Mouse (Mus musculus) forebrain, embryonic 16.5 days (tissue): ENCODE data around the gene Podxl2. TPM values are rescaled to one million over a fixed set of nuclear protein-coding genes. Genes with fewer than 3 reads are reported as not detected.

ENCODE experiments used
- ATAC-seq: fragments of 200-750 bp; cut with Nextera tagmentation; 2 replicates; pipeline ENCODE4 v1.8.0; 2017; ENCODE audit warnings: mild to moderate bottlenecking, moderate library complexity
- H3K27ac ChIP-seq: fragments of 300-500 bp; sonication (generic); 2 replicates; pipeline ENCODE4 v1.5.1; 2014; ENCODE audit warnings: low read length, control low read depth
- H3K27me3 ChIP-seq: fragments of 300-500 bp; sonication (generic); replicated peaks from 2 replicates; pipeline ENCODE4 v1.6.1; 2014; ENCODE audit warnings: low read length; ENCODE audit not compliant: control insufficient read depth, insufficient read depth
- H3K36me3 ChIP-seq: fragments of 300-500 bp; sonication (generic); 2 replicates; pipeline ENCODE4 v1.6.1; 2014; ENCODE audit not compliant: control insufficient read depth, insufficient read depth
- H3K4me1 ChIP-seq: fragments of 300-500 bp; sonication (generic); replicated peaks from 2 replicates; pipeline ENCODE4 v1.6.1; 2014; ENCODE audit warnings: low read length; ENCODE audit not compliant: control insufficient read depth, insufficient read depth
- H3K4me2 ChIP-seq: fragments of 300-500 bp; sonication (generic); 2 replicates; pipeline ENCODE4 v1.6.1; 2014; ENCODE audit warnings: mild to moderate bottlenecking, low read length, control low read depth
- H3K4me3 ChIP-seq: fragments of 300-500 bp; sonication (generic); replicated peaks from 2 replicates; pipeline ENCODE4 v1.5.1; 2014; ENCODE audit warnings: mild to moderate bottlenecking, low read length, control low read depth
- H3K9ac ChIP-seq: fragments of 300-500 bp; sonication (generic); replicated peaks from 2 replicates; pipeline ENCODE4 v1.6.1; 2014; ENCODE audit warnings: low read depth, low read length, control low read depth
- H3K9me3 ChIP-seq: fragments of 300-500 bp; sonication (generic); 2 replicates; pipeline ENCODE4 v1.6.1; 2016; ENCODE audit warnings: low read length; ENCODE audit not compliant: control insufficient read depth
- WGBS: fragments of 180-500 bp; shearing (Covaris S2); extraction: QIAGEN DNeasy Blood & Tissue Kit; methylation state at CpG from one replicate; pipeline ENCODE4 v1.1.7; 2014; 5-methylcytosine and 5-hydroxymethylcytosine counted together
- polyA plus RNA-seq: library from polyadenylated mRNA; unstranded; fragments of >200 nt; fragmentation: Nextera tagmentation; extraction: Ambion mirVana; gene quantifications from 2 replicates; pipeline ENCODE4 v1.2.1, GENCODE M21; 2015

Gene Podxl2
- polyA plus RNA-seq, 1 experiment from 2014 or later, result 647 TPM

DNA sequence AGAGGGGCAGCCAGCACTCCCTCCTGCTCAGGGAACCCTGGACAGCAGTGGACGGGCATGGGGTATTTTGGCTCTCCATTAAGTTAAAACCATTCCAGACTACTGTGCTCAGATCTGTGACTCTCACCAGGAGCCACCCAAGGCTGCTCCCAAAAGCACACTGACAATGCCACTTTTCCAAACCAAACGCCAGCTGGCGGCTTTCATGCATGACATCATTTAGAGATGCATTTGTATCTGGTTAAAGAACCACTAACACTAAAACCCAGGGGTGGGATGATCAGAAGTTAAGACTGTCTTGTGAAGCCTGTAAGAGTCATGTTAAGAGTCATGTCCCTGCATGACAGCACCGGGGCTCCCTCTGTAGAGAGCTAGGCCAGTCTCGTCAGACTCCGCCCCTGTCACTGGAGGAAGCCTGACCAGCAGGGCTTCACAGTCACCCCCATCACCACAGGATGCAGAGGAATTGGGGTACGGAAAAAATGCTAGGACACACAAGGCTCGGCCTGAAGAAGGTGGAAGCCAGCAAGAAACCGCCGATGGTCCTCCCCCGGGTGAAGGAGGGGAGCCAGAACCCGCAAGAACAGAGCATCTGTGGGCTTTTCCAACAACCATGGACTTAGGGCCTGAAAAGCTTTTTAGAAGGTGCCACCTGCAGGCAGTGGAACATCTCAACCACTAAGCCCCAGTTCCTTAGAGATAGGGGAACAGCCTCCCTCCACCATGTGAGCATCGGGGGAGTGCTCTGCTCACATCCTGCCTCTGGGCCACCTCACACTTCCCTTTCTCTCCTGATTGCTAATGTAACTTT is 47.2 kb downstream of the Podxl2 start:
- 62% methylated on average over 13 of the region's 13 CpGs for WGBS
- no peak overlapping the region for H3K9ac ChIP-seq
- peaks cover 15% of the 10 kb centered on the region for H3K4me1 ChIP-seq
- no peaks in the 10 kb centered on the region for H3K36me3 ChIP-seq
- no peak overlapping the region for H3K4me3 ChIP-seq
- no peaks in the 10 kb centered on the region for H3K9me3 ChIP-seq
- no peaks in the 10 kb centered on the region for H3K27me3 ChIP-seq
- H3K4me2 ChIP-seq, result no peak overlapping the region
- no peak for ATAC-seq
- 0 out of 2 replicates have a peak overlapping the region, but pooled peaks have one; percentile 9 for H3K27ac ChIP-seq

DNA sequence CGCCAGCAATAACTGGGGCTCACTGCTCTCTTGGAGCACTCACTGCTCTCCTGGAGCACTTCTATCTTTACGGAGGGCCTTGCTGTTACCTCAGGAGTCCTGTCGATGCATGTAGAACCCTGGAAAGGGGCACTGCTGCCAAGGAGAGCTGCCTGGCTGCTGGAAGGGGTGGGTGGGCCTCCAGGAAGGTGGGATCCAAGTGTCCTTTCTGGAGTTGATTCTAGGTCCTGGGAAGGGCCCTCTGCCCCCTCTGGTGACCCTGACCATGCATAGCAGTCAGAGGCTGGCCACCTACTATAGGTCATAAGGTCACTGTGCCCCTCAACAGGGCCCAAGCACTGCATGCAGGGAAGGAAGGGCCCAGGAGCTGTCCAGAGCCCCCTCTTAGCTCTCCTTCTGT is 47.9 kb downstream of the Podxl2 start:
- WGBS, result 59% methylated on average over 3 of the region's 3 CpGs
- H3K4me3 ChIP-seq, result no peak overlapping the region
- H3K4me2 ChIP-seq, result no peak overlapping the region
- 0 out of 2 replicates have a peak overlapping the region, but pooled peaks have one; percentile 9 for H3K27ac ChIP-seq
- H3K36me3 ChIP-seq, result no peaks in the 10 kb centered on the region
- H3K27me3 ChIP-seq, result no peaks in the 10 kb centered on the region
- peaks cover 15% of the 10 kb centered on the region for H3K4me1 ChIP-seq
- no peaks in the 10 kb centered on the region for H3K9me3 ChIP-seq
- no peak for ATAC-seq
- H3K9ac ChIP-seq, result no peak overlapping the region

DNA sequence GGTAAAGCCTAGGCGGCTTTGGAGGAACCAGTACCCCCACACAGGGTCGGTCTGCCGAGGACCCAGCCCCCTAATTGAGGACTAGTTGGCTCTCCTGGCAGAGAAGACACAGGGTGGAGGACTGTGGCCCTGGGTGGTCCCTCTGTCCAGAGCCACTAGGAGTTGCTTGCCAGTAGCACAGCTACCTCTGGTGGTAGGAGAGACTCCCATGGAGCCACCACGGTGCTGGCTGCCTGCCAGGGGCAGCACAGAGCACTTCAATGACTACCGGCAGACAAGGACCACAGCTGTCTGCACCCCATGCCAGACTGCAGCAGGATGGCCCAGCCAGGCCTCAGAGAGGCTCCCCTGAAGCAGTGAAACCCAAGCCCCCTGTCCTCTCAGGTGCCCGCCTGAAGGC is 48.3 kb downstream of the Podxl2 start:
- ATAC-seq, result peak; percentile 67
- Histone ChIP-seq H3K4me3 (no peak overlapping the region), H3K4me2 (no peak overlapping the region), H3K9me3 (no peaks in the 10 kb centered on the region), H3K27me3 (no peaks in the 10 kb centered on the region), H3K27ac (no peak overlapping the region), H3K9ac (no peak overlapping the region), H3K4me1 (peaks cover 15% of the 10 kb centered on the region), H3K36me3 (no peaks in the 10 kb centered on the region)
- 29% methylated on average over 6 of the region's 6 CpGs for WGBS

DNA sequence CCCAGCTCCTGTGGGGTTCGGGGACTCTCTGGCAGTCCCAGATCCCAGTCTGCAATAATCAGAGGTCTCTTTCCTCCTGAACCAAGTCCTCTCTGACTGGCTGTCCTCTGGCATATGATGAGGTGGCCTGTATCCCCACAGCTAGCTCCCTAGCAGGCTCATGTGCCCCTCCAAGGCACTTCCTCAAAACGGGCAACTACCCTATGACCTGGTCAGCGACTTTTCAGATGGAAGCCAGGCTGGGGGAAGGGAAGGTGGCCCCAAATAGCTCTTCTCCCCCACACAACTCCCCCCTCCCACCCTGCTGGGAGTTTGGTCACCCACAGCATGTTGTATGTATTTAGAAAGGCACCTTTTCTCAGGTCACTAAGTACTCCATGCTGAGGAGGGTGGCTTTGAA is 48.8 kb downstream of the Podxl2 start:
- WGBS, result 64% methylated on average over 3 of the region's 3 CpGs

DNA sequence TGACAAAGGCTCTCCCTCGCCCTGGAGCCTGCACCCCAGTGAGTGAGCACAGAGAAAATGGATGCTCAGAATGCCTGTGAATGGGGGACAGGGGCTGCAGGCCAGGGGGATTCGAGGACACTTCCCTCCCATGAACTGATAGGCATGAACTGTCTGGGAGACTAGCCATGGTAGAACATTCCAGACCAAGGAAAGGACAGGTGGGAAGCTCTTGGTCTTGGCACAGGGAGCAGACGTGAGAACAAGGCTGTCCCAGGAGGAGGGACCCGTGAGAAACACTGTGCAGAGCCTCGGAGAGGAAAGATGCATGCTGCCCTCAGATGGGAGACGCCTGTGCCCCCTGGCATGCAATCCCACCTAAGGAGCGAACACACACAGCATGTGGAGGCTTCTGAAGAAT is 50.7 kb downstream of the Podxl2 start:
- Histone ChIP-seq H3K27me3 (no peaks in the 10 kb centered on the region), H3K27ac (no peak overlapping the region), H3K4me1 (peaks cover 13% of the 10 kb centered on the region), H3K9me3 (no peaks in the 10 kb centered on the region), H3K4me3 (no peak overlapping the region), H3K4me2 (no peak overlapping the region), H3K36me3 (no peaks in the 10 kb centered on the region), H3K9ac (no peak overlapping the region)
- WGBS, result 60% methylated on average over 7 of the region's 7 CpGs
- no peak for ATAC-seq

More for the DNA sequence above, 48.8 kb downstream of the Podxl2 start:
- H3K27ac ChIP-seq, result no peak overlapping the region
- no peak overlapping the region for H3K4me2 ChIP-seq
- peaks cover 13% of the 10 kb centered on the region for H3K4me1 ChIP-seq
- no peaks in the 10 kb centered on the region for H3K27me3 ChIP-seq
- no peak for ATAC-seq
- no peak overlapping the region for H3K4me3 ChIP-seq
- H3K9ac ChIP-seq, result no peak overlapping the region
- no peaks in the 10 kb centered on the region for H3K36me3 ChIP-seq
- no peaks in the 10 kb centered on the region for H3K9me3 ChIP-seq

DNA sequence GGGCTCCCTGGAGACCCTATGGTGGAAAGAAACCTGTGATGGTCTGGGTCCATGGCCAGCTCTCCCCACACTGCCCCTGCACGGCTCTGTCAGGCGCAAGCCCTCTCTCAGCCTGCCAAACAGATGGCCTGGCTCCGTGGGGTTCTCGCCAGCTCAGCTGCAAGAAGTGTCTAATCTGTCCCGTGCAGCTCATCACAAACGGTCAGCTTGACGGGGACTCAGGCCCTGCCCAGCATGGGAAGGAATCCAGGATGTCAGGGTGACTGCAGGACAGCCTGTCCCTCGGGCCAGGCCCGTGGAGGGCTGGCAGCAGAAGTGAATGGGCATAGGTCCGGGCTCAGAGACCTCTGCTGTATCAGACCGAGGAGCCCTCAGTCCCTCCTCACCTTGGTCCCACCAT is 52.9 kb downstream of the Podxl2 start:
- no peak overlapping the region for H3K27ac ChIP-seq
- peaks cover 6% of the 10 kb centered on the region for H3K4me1 ChIP-seq
- ATAC-seq, result no peak
- no peaks in the 10 kb centered on the region for H3K27me3 ChIP-seq
- no peaks in the 10 kb centered on the region for H3K36me3 ChIP-seq
- H3K4me2 ChIP-seq, result no peak overlapping the region
- WGBS, result 73% methylated on average over 11 of the region's 11 CpGs
- no peak overlapping the region for H3K4me3 ChIP-seq
- H3K9ac ChIP-seq, result no peak overlapping the region
- H3K9me3 ChIP-seq, result no peaks in the 10 kb centered on the region

DNA sequence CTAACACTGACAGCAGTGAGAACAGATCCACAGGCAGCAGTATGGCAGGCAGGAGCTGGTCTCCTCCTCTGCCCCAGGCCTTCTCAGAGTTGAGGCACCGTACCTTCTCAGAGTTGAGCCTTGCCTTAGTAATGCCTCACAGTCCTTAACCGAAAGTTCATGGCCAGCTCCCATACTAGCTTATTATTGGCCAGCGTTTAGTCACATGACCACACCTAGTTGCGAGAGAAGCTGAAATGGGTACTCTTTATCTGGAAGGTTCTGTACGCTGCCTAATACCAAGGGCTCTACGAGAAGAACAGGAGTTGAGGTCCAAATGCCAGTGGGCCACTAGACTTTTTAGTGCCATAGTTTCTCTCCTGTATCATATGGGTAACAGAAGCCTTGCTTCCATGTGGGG is 53.5 kb downstream of the Podxl2 start:
- Histone ChIP-seq H3K9ac (no peak overlapping the region), H3K4me2 (no peak overlapping the region), H3K27me3 (no peaks in the 10 kb centered on the region), H3K27ac (no peak overlapping the region), H3K36me3 (no peaks in the 10 kb centered on the region), H3K4me1 (no peaks in the 10 kb centered on the region), H3K4me3 (no peak overlapping the region), H3K9me3 (no peaks in the 10 kb centered on the region)
- WGBS, result 94% methylated on average over 6 of the region's 6 CpGs
- ATAC-seq, result no peak

DNA sequence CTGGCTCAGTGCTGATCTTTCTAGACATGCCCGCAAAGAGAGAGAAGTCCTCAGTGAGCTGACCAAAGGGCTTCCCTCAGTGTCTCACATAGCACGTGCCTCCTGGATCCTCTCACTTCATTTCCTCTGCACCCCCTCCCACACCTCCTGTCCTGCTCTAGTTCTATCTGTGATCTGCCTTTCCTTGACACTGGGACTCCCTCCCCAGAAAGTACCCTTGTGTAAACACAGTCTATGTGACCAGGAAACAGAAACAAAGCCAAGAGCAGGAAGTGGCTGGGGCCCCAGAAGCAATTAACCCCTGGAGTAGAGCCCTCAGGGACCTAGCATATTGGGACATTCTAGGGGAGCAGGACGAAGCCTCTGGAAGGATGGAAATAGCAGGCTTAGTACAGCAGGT is 54.0 kb downstream of the Podxl2 start:
- ATAC-seq, result no peak
- H3K36me3 ChIP-seq, result no peaks in the 10 kb centered on the region
- H3K9ac ChIP-seq, result no peak overlapping the region
- no peaks in the 10 kb centered on the region for H3K4me1 ChIP-seq
- H3K4me2 ChIP-seq, result no peak overlapping the region
- H3K27ac ChIP-seq, result no peak overlapping the region
- H3K27me3 ChIP-seq, result no peaks in the 10 kb centered on the region
- WGBS, result 73% methylated on average over 3 of the region's 3 CpGs
- H3K9me3 ChIP-seq, result no peaks in the 10 kb centered on the region
- no peak overlapping the region for H3K4me3 ChIP-seq

DNA sequence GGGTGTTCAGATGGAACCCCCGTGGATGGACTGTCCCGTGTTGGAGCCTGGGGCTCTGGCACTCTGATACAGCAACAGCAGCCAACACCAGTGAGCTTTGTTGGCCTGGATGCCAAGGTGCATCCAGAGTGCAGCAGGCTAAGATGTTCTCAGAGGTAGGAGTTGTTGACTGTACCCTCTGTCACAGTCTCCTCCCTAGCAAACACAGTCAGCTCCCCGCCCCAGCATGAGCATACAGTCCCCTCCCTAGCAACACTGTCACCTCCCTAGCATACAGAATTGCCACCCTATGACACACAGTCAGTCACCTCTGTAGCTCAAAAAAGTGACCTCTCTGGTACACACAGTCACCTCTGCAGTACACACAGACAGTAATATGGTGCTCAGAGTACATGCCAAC is 57.9 kb downstream of the Podxl2 start:
- H3K36me3 ChIP-seq, result no peaks in the 10 kb centered on the region
- no peak for ATAC-seq
- H3K9ac ChIP-seq, result no peak overlapping the region
- no peaks in the 10 kb centered on the region for H3K27me3 ChIP-seq
- no peak overlapping the region for H3K4me2 ChIP-seq
- H3K4me3 ChIP-seq, result no peak overlapping the region
- no peaks in the 10 kb centered on the region for H3K9me3 ChIP-seq
- H3K4me1 ChIP-seq, result no peaks in the 10 kb centered on the region
- H3K27ac ChIP-seq, result no peak overlapping the region
- WGBS, result 63% methylated on average over 3 of the region's 3 CpGs
